Mouse (Mus musculus): ENCODE data around the gene Apol9b. TPM values are rescaled to one million over a fixed set of nuclear protein-coding genes. Genes with fewer than 3 reads are reported as not detected.
A peak's percentile ranks its signal among the peaks of the same experiment; 100 is the strongest.
"Not testable (repeated sequence)": the region's sequence is repeated elsewhere in the genome, so short reads cannot be mapped to it uniquely, and the experiment has no call there.

Apol9b gene
- polyA plus RNA-seq, 1 experiment from 2014 or later, result 0.45 TPM

- DNase-seq (ENCODE audit: low spot score) (peak; percentile 61), ATAC-seq (ENCODE audit: low FRiP score, low TSS enrichment) (peak; percentile 93)
- Histone ChIP-seq H3K9me3 (ENCODE audit: control insufficient read depth, low read length) (no peaks in the 10 kb centered on the region), H3K4me2 (replicated peaks; ENCODE audit: low read depth) (no peak overlapping the region), H3K27ac (replicated peaks) (no peak overlapping the region), H3K27me3 (ENCODE audit: control insufficient read depth, insufficient read depth, low read length) (no peaks in the 10 kb centered on the region), H3K36me3 (ENCODE audit: control insufficient read depth, insufficient read depth, low read length) (no peaks in the 10 kb centered on the region), H3K4me3 (ENCODE audit: low read depth, low read length) (no peak overlapping the region), H3K4me1 (replicated peaks; ENCODE audit: control insufficient read depth, insufficient read depth) (no peaks in the 10 kb centered on the region), H3K9ac (ENCODE audit: low read length) (no peak overlapping the region)
- TF ChIP-seq EP300 (optimal IDR thresholded peaks at IDR 0.05) (no peak), CTCF (IDR thresholded peaks at IDR 0.05; ENCODE audit: low read depth) (peak; percentile 77)
- WGBS, result 55% methylated on average over 9 of the region's 9 CpGs
Observed at GRCm38 (mm10) chr15:77740511-77741297, 11.9 kb downstream of the Apol9b start.

- peak; percentile 69; the same call in 1 of the 2 replicates for ATAC-seq (ENCODE audit: low FRiP score, low TSS enrichment)
- H3K4me3 ChIP-seq (ENCODE audit: low read depth, low read length); H3K27me3 ChIP-seq (ENCODE audit: control insufficient read depth, insufficient read depth, low read length); H3K9ac ChIP-seq (ENCODE audit: low read length); H3K9me3 ChIP-seq (ENCODE audit: control insufficient read depth, low read length); H3K4me1 ChIP-seq (replicated peaks; ENCODE audit: control insufficient read depth, insufficient read depth); H3K4me2 ChIP-seq (replicated peaks; ENCODE audit: low read depth); H3K36me3 ChIP-seq (ENCODE audit: control insufficient read depth, insufficient read depth, low read length); DNase-seq (ENCODE audit: low spot score); H3K27ac ChIP-seq (replicated peaks): not testable (repeated sequence)
- WGBS, result 73% methylated on average over 6 of the region's 6 CpGs
Observed at GRCm38 (mm10) chr15:77741556-77741955, 12.7 kb downstream of the Apol9b start.

GRCm38 (mm10) chr15:77744632-77745031, 15.8 kb downstream of the Apol9b start:
- H3K4me1 ChIP-seq (replicated peaks; ENCODE audit: control insufficient read depth, insufficient read depth), result no peaks in the 10 kb centered on the region
- H3K9ac ChIP-seq (ENCODE audit: low read length), result no peak overlapping the region
- no peak overlapping the region for H3K4me3 ChIP-seq (ENCODE audit: low read depth, low read length)
- no peaks in the 10 kb centered on the region for H3K27me3 ChIP-seq (ENCODE audit: control insufficient read depth, insufficient read depth, low read length)
- H3K9me3 ChIP-seq (ENCODE audit: control insufficient read depth, low read length), result no peaks in the 10 kb centered on the region
- DNase-seq (ENCODE audit: low spot score) (no peak), ATAC-seq (ENCODE audit: low FRiP score, low TSS enrichment) (no peak)
- no peaks in the 10 kb centered on the region for H3K36me3 ChIP-seq (ENCODE audit: control insufficient read depth, insufficient read depth, low read length)
- no peak for TF ChIP-seq CTCF (IDR thresholded peaks at IDR 0.05; ENCODE audit: low read depth)
- no peak for TF ChIP-seq EP300 (optimal IDR thresholded peaks at IDR 0.05)
- 25% methylated on average over 5 of the region's 5 CpGs for WGBS
- H3K4me2 ChIP-seq (replicated peaks; ENCODE audit: low read depth), result no peak overlapping the region
- no peak overlapping the region for H3K27ac ChIP-seq (replicated peaks)

- no peaks in the 10 kb centered on the region for H3K27me3 ChIP-seq (ENCODE audit: control insufficient read depth, insufficient read depth, low read length)
- no peak overlapping the region for H3K4me2 ChIP-seq (replicated peaks; ENCODE audit: low read depth)
- no peak overlapping the region for H3K9ac ChIP-seq (ENCODE audit: low read length)
- DNase-seq (ENCODE audit: low spot score), result no peak
- H3K36me3 ChIP-seq (ENCODE audit: control insufficient read depth, insufficient read depth, low read length), result no peaks in the 10 kb centered on the region
- no peaks in the 10 kb centered on the region for H3K4me1 ChIP-seq (replicated peaks; ENCODE audit: control insufficient read depth, insufficient read depth)
- no peak overlapping the region for H3K4me3 ChIP-seq (ENCODE audit: low read depth, low read length)
- H3K9me3 ChIP-seq (ENCODE audit: control insufficient read depth, low read length), result no peaks in the 10 kb centered on the region
- no peak overlapping the region for H3K27ac ChIP-seq (replicated peaks)
- no peak for TF ChIP-seq EP300 (optimal IDR thresholded peaks at IDR 0.05)
- TF ChIP-seq CTCF (IDR thresholded peaks at IDR 0.05; ENCODE audit: low read depth), result no peak
- no peak for ATAC-seq (ENCODE audit: low FRiP score, low TSS enrichment)
Observed at GRCm38 (mm10) chr15:77745081-77745480, 16.2 kb downstream of the Apol9b start.

GRCm38 (mm10) chr15:77746326-77746725, 17.5 kb downstream of the Apol9b start:
- Histone ChIP-seq H3K27ac (replicated peaks) (no peak overlapping the region), H3K9me3 (ENCODE audit: control insufficient read depth, low read length) (no peaks in the 10 kb centered on the region), H3K4me1 (replicated peaks; ENCODE audit: control insufficient read depth, insufficient read depth) (no peaks in the 10 kb centered on the region), H3K36me3 (ENCODE audit: control insufficient read depth, insufficient read depth, low read length) (no peaks in the 10 kb centered on the region), H3K4me3 (ENCODE audit: low read depth, low read length) (no peak overlapping the region), H3K4me2 (replicated peaks; ENCODE audit: low read depth) (no peak overlapping the region), H3K9ac (ENCODE audit: low read length) (no peak overlapping the region), H3K27me3 (ENCODE audit: control insufficient read depth, insufficient read depth, low read length) (no peaks in the 10 kb centered on the region)
- no peak for DNase-seq (ENCODE audit: low spot score)
- WGBS, result 93% methylated on average over 1 of the region's 1 CpGs
- TF ChIP-seq EP300 (optimal IDR thresholded peaks at IDR 0.05) (no peak), CTCF (IDR thresholded peaks at IDR 0.05; ENCODE audit: low read depth) (no peak)
- no peak for ATAC-seq (ENCODE audit: low FRiP score, low TSS enrichment)

- Histone ChIP-seq H3K4me1 (replicated peaks; ENCODE audit: control insufficient read depth, insufficient read depth) (no peaks in the 10 kb centered on the region), H3K27me3 (ENCODE audit: control insufficient read depth, insufficient read depth, low read length) (no peaks in the 10 kb centered on the region), H3K36me3 (ENCODE audit: control insufficient read depth, insufficient read depth, low read length) (no peaks in the 10 kb centered on the region), H3K4me2 (replicated peaks; ENCODE audit: low read depth) (no peak overlapping the region), H3K9me3 (ENCODE audit: control insufficient read depth, low read length) (no peaks in the 10 kb centered on the region), H3K27ac (replicated peaks) (no peak overlapping the region), H3K4me3 (ENCODE audit: low read depth, low read length) (no peak overlapping the region), H3K9ac (ENCODE audit: low read length) (no peak overlapping the region)
- 75% methylated on average over 3 of the region's 3 CpGs for WGBS
- ATAC-seq (ENCODE audit: low FRiP score, low TSS enrichment) (no peak), DNase-seq (ENCODE audit: low spot score) (no peak)
- no peak for TF ChIP-seq CTCF (IDR thresholded peaks at IDR 0.05; ENCODE audit: low read depth)
- no peak for TF ChIP-seq EP300 (optimal IDR thresholded peaks at IDR 0.05)
Observed at GRCm38 (mm10) chr15:77748414-77748813, 19.6 kb downstream of the Apol9b start.

Measured in stomach, postnatal 0 days (tissue).